Mouse (Mus musculus) frontal cortex, adult 2 months (tissue): ENCODE data around the gene Gm20695. TPM values are rescaled to one million over a fixed set of nuclear protein-coding genes. Genes with fewer than 3 reads are reported as not detected.
A peak's percentile ranks its signal among the peaks of the same experiment; 100 is the strongest.

Source experiments
- DNase-seq, 2 experiments: peaks; one replicate each; pipeline ENCODE4 v3.0.0; 2022; ENCODE audit warnings: low spot score in 1 of 2; ENCODE audit errors: extremely low spot score in 1 of 2
- polyA plus RNA-seq: library from polyadenylated mRNA; depleted of rRNA; stranded (reverse); fragments of >200 nt; gene quantifications from 2 replicates; pipeline ENCODE4 v1.2.3, GENCODE M21; 2012

Gene Gm20695
- polyA plus RNA-seq, 1 experiment, result 0.44 TPM

GRCm38 (mm10) chr16:3893739-3894138 is 9.3 kb downstream of the Gm20695 start:
- no peak for DNase-seq

- no peak for DNase-seq
Measured at GRCm38 (mm10) chr16:3895173-3895792, 10.8 kb downstream of the Gm20695 start.

- no peak for DNase-seq
Measured at GRCm38 (mm10) chr16:3896046-3896445, 11.6 kb downstream of the Gm20695 start.

DNA sequence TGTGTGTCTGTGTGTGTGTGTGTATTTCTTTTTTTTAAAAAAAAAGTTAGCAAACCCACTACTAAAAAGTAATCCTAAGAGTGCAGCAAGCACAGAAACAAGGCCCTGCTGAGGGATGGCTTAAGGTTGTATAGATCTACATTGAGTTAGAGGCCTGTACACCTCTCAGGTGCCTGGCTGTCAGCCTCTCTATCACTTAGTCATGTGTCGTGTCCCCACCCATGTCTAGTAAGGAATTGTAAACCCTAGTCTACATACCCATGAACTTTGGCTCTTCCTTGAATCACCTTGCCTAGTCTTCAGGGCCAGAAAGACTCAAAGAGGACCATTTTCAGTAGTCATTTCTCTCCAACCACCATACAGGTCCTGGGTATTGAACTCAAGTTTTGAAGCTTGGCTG is 12.1 kb downstream of the Gm20695 start:
- DNase-seq, result no peak

DNA sequence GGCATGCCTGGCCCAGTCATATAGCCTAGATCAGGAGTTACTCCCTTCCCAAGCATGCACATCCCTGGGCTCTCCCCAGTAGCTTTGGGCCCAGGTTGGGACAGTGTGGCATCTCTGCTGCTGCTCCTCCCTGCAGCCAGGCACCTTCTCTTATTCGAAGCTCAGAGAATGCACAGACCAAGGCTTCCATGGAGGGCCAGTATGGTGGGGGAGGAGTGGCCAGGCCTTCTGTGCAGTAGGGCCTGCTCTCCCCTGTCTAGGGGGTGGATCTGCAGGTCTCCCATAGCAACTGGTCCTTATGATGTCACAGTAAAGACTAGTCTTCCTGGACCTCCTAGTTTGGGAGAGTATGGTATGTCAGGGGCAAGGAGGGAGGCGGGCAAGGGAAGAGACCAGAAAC is 23.0 kb downstream of the Gm20695 start:
- no peak for DNase-seq

DNA sequence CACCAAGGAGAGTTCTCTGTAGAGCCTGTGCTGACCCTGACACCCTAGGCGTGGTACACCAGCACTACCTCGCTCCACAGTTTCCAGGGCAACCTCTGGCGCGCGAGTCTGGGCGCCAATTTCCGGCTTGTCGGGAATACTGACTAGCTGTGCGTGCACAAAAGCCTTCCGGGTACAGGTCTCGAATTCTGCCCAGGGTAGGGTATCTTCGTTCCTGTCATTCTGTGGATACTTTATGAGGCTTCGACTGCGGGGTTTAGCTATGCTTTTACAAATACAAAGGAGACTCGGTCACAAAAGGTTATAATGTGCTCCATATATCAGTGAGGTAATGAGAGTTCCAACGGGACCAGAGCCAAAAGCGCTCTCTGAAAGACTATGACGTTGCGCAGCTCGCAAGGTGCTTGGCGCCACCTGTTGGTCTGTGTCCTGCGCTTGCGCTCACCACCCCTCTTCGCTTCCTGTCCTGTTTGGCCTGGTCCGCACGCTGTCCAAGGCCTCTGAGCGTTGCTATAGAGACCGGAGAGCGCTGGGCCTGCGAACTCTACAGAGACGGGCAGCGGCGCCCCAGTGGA is 24.2 kb downstream of the Gm20695 start, which contains the start of the genes 1700037C18Rik and Cluap1:
Gene 1700037C18Rik (minus strand): TSS at position 153 of the 575 bp plus-strand sequence.
Gene Cluap1 (plus strand): TSS at position 265 of the 575 bp plus-strand sequence.
- peak; percentile 90 to 95 for DNase-seq

DNA sequence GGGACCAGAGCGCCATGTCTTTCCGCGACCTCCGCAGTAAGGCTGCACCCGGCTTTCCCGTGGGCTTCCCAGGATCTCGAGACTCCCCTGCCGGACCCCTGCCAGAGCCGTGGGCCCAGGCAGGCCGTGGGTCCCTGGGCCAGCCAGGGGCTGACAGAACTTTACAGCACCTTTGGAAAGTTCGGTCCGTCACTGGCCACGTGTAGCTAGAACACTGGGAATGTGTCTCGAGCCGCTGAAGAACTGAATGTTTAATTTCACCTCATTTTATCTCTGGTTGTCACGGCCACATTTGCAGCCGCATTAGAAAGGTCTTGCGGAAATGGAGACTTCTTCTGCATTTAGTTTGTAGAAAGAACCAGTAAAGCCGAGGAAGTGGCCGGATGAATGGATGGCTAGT is 24.7 kb downstream of the Gm20695 start:
- peak in 1 of 2 experiments; percentile 16 for DNase-seq

DNA sequence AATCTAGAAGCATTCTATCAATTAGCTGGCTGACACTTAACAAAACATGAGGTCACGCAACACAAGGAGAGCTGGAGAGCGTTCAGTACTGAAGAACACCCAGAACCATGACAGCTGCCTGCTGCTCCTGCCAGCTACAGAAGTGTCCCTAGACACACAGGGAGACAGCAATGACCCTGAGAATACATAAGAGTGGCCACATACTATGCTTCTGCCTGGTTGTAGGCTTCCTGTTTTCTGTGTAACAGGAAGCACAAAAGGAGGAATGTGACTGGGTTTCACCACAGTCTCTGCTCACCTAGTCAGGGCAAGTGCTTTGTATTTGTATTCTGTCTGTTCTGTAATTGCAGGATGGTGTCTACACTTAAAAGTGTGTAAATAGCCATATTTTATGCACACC is 36.3 kb downstream of the Gm20695 start:
- DNase-seq, result no peak

DNA sequence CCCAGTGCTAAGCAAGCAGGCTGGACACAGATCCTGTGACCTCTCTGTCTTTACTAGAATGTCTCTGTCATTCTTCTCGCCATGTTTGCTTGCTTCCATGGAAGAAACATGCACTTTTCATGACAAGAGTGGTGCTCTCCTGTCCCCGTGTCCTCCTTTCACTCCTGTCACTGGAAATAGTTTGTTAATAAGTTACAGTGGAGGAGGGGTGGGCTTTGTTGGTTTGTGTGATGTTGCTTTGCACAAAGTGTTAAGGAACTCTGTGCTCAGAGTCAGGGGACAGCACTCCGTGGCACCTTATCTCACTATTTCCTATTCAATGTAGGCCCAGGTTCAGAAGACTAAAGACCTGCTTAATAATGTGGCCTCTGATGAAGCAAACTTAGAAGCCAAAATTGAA is 39.1 kb downstream of the Gm20695 start:
- no peak for DNase-seq

DNA sequence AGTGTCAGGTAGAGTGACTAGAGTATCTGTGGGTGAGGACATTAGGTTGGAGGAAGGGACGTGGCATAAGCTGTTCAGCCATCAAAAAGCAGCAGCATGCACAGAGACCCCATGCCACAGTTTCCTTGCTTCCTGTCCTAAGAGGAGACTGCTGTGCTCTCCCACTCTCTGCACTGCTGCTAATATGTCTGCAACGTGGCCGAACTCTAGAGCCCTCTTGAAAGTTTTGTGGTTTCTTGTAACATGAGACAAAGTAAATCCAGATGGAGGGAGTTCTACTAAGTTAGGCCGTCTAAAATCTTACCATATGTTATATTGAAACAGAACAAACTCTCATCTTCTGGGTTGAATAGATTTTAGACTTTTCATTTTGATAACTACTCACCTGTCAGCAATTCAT is 39.5 kb downstream of the Gm20695 start:
- no peak for DNase-seq

DNA sequence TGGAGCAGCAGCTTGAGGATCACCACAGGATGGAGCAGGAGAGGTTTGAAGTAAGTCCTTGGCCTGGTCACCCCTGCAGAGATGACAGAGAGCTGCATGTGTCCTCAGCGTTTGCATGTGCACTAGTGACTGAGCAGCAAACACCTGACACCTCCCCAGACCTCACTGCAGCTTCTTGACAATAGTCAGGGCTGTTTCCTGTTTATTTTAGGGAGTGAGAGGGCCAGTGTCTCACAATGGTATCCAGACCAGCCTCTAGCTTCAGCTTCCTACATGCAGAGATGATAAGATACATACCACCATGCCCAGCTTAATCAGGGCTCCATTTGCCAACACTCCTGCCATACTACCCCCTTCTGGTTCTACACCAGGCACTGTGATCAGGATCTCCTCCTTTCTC is 44.1 kb downstream of the Gm20695 start:
- DNase-seq, result no peak

GRCm38 (mm10) chr16:3929151-3929550 is 44.7 kb downstream of the Gm20695 start:
- no peak for DNase-seq

DNA sequence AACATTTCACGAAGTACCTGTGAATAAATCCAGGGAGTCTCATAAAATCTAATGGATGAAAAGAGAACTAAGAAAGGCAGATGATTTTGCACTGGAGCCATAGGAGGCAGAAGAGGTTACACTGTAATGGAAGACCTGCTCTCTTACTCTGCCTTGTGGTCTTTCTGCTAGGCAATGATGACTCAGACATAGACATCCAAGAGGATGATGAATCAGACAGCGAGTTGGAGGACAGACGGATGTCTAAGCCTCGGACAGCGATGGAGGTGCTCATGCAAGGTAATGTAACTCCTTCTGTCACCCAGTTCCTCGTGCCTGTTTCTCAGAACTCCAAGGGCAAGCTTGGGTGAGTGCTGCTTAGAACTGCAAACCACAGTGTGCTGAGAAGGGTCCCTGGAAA is 49.1 kb downstream of the Gm20695 start:
- DNase-seq, result peak in 1 of 2 experiments; percentile 12

DNA sequence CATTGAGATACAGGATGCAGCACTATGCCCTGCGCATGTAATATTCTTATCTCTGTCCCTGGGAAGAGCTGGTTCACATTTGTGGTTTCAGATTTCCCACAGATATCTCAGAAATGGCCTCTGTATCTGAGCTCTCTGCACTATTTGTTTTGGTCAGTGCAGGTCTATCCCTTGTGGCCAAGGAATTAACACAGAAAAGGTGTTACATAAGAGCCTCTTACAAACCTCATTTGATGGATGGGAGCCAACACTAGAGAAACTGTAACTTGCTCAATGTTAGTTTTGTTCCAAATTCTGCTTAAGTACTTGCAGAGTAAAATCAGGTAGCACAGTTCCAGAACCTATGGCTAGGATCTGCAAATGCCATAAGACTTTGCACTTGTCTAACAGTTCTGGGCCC is 49.6 kb downstream of the Gm20695 start:
- no peak for DNase-seq

DNA sequence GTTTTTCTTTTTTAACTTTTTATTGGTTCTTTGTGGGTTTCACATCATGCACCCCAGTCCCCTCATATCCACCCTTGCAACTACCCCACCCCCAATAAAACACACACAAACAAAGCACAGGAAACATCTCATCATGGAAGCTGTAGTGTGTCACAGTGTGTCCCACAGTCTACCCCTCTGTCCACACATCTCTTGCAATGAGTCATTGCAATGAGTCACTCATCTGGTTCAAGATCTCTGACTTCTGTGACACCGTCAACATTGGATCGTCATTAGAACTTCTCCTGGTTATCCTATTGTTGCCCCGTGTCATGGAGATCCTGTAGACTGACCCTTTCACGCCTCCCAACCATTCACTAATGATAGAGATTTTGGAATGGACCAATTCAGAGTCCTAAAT is 50.3 kb downstream of the Gm20695 start:
- DNase-seq, result no peak

DNA sequence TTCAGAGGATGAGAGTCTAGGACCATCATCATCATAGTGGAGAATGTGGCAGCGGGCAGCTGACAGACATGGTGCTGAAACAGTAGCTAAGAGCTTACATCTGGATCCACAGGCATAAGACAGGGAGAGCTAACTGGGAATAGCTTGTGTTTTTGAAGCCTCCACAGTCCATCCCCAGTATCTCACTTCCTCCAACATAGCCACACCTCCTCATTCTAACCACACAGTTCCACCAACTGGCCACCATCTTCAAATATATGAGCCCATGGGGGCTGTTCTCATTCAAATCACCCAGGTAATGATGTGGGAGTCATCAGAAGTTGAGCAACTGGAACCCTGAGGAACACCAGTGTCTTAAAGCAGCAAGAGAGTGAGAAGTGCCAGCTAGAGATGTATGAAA is 66.7 kb downstream of the Gm20695 start:
- no peak for DNase-seq

DNA sequence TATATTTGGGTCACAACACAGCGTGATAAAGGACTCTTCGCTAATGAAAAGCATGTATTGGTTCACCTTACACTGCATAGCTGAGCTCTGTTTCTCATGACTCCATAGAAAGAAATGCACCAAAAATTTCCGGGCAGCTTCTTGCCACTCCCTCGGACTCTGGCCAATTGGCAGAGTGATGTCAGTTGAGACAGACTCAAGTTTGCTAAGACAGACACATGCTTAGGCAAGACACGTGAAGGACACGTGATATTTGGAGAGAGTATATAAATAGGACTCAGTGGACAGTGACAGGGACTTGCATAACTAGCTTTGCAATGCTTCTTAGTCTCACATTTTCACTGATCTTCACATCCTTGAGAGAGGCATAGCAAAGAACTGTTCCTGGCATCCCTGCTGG is 71.9 kb downstream of the Gm20695 start:
- peak in 1 of 2 experiments; percentile 24 for DNase-seq

DNA sequence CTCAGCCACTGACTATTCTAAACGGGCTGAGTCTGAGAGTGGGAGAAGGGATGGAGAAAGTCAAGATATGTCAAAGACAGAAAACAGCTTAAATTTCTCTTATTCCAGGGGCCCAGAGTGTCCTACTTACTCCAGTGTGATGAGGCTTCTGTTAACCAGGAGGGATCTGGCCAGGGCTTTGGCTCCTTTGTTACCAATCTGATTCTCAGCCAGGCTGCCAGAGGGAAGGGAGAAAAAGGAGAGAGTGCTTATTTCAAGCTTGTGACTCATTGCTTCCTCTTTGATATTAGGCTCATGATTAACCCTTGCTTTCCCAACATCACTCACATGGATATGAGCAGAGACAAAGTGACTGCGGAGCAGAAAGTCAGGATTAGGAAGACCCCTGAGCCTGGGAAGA is 74.8 kb downstream of the Gm20695 start:
- DNase-seq, result peak in 1 of 2 experiments; percentile 10

- no peak for DNase-seq
Measured at GRCm38 (mm10) chr16:3964990-3965389, 80.5 kb downstream of the Gm20695 start.

GRCm38 (mm10) chr16:3965534-3965933 is 81.1 kb downstream of the Gm20695 start:
- DNase-seq, result no peak
